Mouse (Mus musculus): ENCODE measurements around the gene Cfc1. TPM values are rescaled to one million over a fixed set of nuclear protein-coding genes. Genes with fewer than 3 reads are reported as not detected.
"Not testable (repeated sequence)": the region's sequence is repeated elsewhere in the genome, so short reads cannot be mapped to it uniquely, and the experiment has no call there.

The Cfc1 gene
- polyA plus RNA-seq (2015; fragmentation: Nextera tagmentation; extraction: Ambion mirVana): 0.29 and 0.52 TPM in 2 replicates

- not testable (repeated sequence) for H3K36me3 ChIP-seq; ATAC-seq (ENCODE audit: low FRiP score); H3K27ac ChIP-seq (replicated peaks); H3K9ac ChIP-seq (replicated peaks); H3K9me3 ChIP-seq (replicated peaks)
- peak within 1 kb of the TSS; percentile 32 for H3K4me3 ChIP-seq (replicated peaks)
- H3K4me1 ChIP-seq: peaks cover 20% of the 10 kb centered on the region
- 39% methylated on average over 7 of the region's 7 CpGs for WGBS
- H3K4me2 ChIP-seq: peak within 1 kb of the TSS; percentile 64
- H3K27me3 ChIP-seq (replicated peaks): peaks cover 40% of the 10 kb centered on the region
These were observed at the start of gene Cfc1 for GRCm38 (mm10) chr1:34535043-34535698. Gene Cfc1, plus strand, starts transcription at chr1:34535648.

GRCm38 (mm10) chr1:34487383-34487782, 48.1 kb upstream of the Cfc1 start:
- Histone ChIP-seq H3K36me3 (no peaks in the 10 kb centered on the region), H3K4me1 (peaks cover 8% of the 10 kb centered on the region), H3K27ac (replicated peaks) (no peak overlapping the region), H3K4me2 (no peak overlapping the region), H3K27me3 (replicated peaks) (no peaks in the 10 kb centered on the region), H3K9ac (replicated peaks) (no peak overlapping the region), H3K4me3 (replicated peaks) (no peak overlapping the region), H3K9me3 (replicated peaks) (0 out of 2 replicates have a peak, but pooled peaks cover 4% of the 10 kb centered on the region)
- 93% methylated on average over 3 of the region's 3 CpGs for WGBS
- ATAC-seq (ENCODE audit: low FRiP score): no peak

DNA sequence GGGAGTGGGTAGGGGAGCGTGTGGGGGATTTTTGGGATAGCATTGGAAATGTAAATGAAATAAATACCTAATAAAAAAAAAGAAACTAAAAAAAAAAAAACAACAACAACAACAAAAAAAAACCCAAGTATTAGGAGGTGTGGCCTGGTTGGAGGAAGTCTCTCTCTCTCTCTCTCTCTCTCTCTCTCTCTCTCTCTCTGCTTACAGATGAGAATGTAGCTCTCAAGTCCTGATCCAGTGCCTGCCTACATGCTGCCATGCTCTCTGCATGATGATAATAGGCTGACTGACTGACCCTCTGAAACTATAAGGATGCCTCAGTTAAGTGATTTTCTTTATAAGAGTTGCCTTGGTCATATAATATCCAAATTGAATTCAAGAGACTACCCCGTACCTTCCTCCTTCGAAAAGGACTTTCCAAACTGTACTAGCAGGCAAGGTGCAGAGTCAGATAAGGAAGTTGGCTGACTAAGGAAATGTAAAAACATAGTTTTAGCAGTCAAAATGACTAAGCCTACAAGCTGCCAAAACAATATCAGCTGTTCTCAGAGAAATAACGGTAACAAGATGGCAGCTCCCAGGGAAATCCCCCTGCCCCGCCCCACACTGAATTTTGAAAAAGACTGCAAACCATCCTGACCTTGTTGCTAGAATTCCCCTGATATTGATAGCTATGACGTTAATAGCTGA, 45.5 kb upstream of the Cfc1 start:
- Histone ChIP-seq H3K4me3 (replicated peaks) (no peak overlapping the region), H3K27me3 (replicated peaks) (no peaks in the 10 kb centered on the region), H3K4me1 (peaks cover 8% of the 10 kb centered on the region), H3K27ac (replicated peaks) (no peak overlapping the region), H3K9me3 (replicated peaks) (0 out of 2 replicates have a peak, but pooled peaks cover 4% of the 10 kb centered on the region), H3K36me3 (no peaks in the 10 kb centered on the region), H3K9ac (replicated peaks) (no peak overlapping the region), H3K4me2 (no peak overlapping the region)
- no peak for ATAC-seq (ENCODE audit: low FRiP score)
- WGBS: 94% methylated on average over 6 of the region's 6 CpGs

GRCm38 (mm10) chr1:34491480-34491879, 44.0 kb upstream of the Cfc1 start:
- no peaks in the 10 kb centered on the region for H3K27me3 ChIP-seq (replicated peaks)
- no peak overlapping the region for H3K9ac ChIP-seq (replicated peaks)
- 0 out of 2 replicates have a peak, but pooled peaks cover 4% of the 10 kb centered on the region for H3K9me3 ChIP-seq (replicated peaks)
- no peak overlapping the region for H3K4me2 ChIP-seq
- H3K27ac ChIP-seq (replicated peaks): no peak overlapping the region
- WGBS: 88% methylated on average over 4 of the region's 4 CpGs
- ATAC-seq (ENCODE audit: low FRiP score): no peak
- no peaks in the 10 kb centered on the region for H3K36me3 ChIP-seq
- H3K4me1 ChIP-seq: no peaks in the 10 kb centered on the region
- no peak overlapping the region for H3K4me3 ChIP-seq (replicated peaks)

- Histone ChIP-seq H3K4me1 (no peaks in the 10 kb centered on the region), H3K9me3 (replicated peaks) (no peaks in the 10 kb centered on the region), H3K27ac (replicated peaks) (no peak overlapping the region), H3K9ac (replicated peaks) (no peak overlapping the region), H3K36me3 (no peaks in the 10 kb centered on the region), H3K4me3 (replicated peaks) (no peak overlapping the region), H3K27me3 (replicated peaks) (no peaks in the 10 kb centered on the region), H3K4me2 (no peak overlapping the region)
- 20% methylated on average over 3 of the region's 3 CpGs for WGBS
- ATAC-seq (ENCODE audit: low FRiP score): no peak
These were observed 32.5 kb upstream of the Cfc1 start for GRCm38 (mm10) chr1:34502991-34503390.

DNA sequence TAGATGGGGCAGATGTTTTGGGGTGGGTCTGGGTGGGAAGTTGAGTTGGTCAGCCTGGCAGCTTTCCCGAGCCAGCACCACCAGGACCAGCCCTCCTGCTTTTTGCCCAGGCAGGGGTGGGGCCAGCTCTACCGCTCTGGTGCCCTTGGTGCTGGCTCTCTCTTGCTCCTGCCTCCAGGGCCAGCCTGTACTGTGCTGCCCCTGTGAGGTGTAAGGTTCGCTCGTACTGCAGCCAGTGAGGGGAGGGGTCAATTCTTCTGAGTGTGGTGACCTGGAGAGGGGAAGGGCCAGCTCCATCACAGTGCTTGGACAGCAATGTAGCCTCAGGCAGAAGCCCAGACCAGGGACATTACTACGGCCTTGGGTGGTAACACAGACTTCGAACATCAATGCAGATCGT, 30.1 kb upstream of the Cfc1 start:
- ATAC-seq (ENCODE audit: low FRiP score): no peak
- 69% methylated on average over 7 of the region's 7 CpGs for WGBS
- H3K9me3 ChIP-seq (replicated peaks): no peaks in the 10 kb centered on the region

GRCm38 (mm10) chr1:34505970-34506551, 29.4 kb upstream of the Cfc1 start:
- Histone ChIP-seq H3K27ac (replicated peaks) (no peak overlapping the region), H3K36me3 (no peaks in the 10 kb centered on the region), H3K4me2 (no peak overlapping the region), H3K9me3 (replicated peaks) (no peaks in the 10 kb centered on the region), H3K4me3 (replicated peaks) (no peak overlapping the region), H3K4me1 (0 out of 2 replicates have a peak, but pooled peaks cover 3% of the 10 kb centered on the region), H3K27me3 (replicated peaks) (no peaks in the 10 kb centered on the region), H3K9ac (replicated peaks) (no peak overlapping the region)
- no peak for ATAC-seq (ENCODE audit: low FRiP score)
- 83% methylated on average over 4 of the region's 4 CpGs for WGBS

More for the DNA sequence above, 30.1 kb upstream of the Cfc1 start:
- no peaks in the 10 kb centered on the region for H3K27me3 ChIP-seq (replicated peaks)
- no peak overlapping the region for H3K4me3 ChIP-seq (replicated peaks)
- H3K9ac ChIP-seq (replicated peaks): no peak overlapping the region
- H3K4me2 ChIP-seq: no peak overlapping the region
- H3K27ac ChIP-seq (replicated peaks): no peak overlapping the region
- H3K36me3 ChIP-seq: no peaks in the 10 kb centered on the region
- no peaks in the 10 kb centered on the region for H3K4me1 ChIP-seq

DNA sequence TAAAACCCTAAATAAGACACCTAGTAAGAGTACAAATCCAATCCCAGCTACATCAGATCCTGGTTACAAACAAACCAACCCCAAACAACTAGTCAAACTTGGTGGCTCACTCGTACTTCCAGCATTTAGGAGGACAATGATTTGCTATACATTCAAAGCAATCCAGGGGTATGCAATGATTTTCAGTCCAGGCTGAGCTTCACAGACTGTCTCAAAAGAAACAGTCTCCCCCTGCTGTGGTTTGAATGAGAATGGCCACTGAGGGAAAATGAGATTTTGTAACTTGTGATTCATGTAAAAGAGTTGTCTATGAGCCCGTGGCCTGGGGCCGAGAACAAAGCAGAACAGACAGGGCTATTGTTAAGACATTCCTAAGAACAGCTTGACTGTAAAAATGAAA, 27.5 kb upstream of the Cfc1 start:
- Histone ChIP-seq H3K9ac (replicated peaks) (no peak overlapping the region), H3K4me3 (replicated peaks) (no peak overlapping the region), H3K4me1 (0 out of 2 replicates have a peak, but pooled peaks cover 3% of the 10 kb centered on the region), H3K4me2 (no peak overlapping the region), H3K9me3 (replicated peaks) (no peaks in the 10 kb centered on the region), H3K27me3 (replicated peaks) (no peaks in the 10 kb centered on the region), H3K27ac (replicated peaks) (no peak overlapping the region), H3K36me3 (no peaks in the 10 kb centered on the region)
- 68% methylated on average over 3 of the region's 3 CpGs for whole genome bisulfite sequencing
- ATAC-seq (ENCODE audit: low FRiP score): no peak

- Histone ChIP-seq H3K4me1 (0 out of 2 replicates have a peak, but pooled peaks cover 3% of the 10 kb centered on the region), H3K9ac (replicated peaks) (no peak overlapping the region), H3K4me3 (replicated peaks) (no peak overlapping the region), H3K4me2 (peak overlapping the region; percentile 34), H3K27ac (replicated peaks) (no peak overlapping the region), H3K36me3 (no peaks in the 10 kb centered on the region), H3K9me3 (replicated peaks) (no peaks in the 10 kb centered on the region), H3K27me3 (replicated peaks) (no peaks in the 10 kb centered on the region)
- 11% methylated on average over 7 of the region's 7 CpGs for WGBS
- ATAC-seq (ENCODE audit: low FRiP score): no peak
These were observed 24.9 kb upstream of the Cfc1 start for GRCm38 (mm10) chr1:34510575-34510981.

DNA sequence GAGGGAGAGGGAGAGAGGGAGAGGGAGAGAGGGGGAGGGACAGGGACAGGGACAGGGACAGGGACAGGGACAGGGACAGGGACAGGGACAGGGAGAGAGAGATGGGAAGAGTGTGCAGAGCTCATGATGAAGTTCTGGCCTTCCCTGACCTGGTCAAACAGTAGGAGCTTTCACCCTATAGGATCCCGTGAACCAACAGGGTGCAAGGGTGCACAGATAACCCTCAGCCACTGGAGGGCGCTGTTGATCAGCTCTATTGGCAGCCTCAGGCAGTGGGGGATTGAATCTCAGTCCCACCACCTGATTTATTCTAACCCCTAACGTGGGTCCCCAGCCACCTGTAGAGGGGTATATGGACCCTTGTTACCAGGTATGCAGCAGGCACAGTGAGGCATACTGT, 24.4 kb upstream of the Cfc1 start:
- no peaks in the 10 kb centered on the region for H3K9me3 ChIP-seq (replicated peaks)
- no peaks in the 10 kb centered on the region for H3K27me3 ChIP-seq (replicated peaks)
- H3K4me2 ChIP-seq: no peak overlapping the region
- H3K27ac ChIP-seq (replicated peaks): no peak overlapping the region
- H3K36me3 ChIP-seq: no peaks in the 10 kb centered on the region
- H3K9ac ChIP-seq (replicated peaks): no peak overlapping the region
- H3K4me1 ChIP-seq: 0 out of 2 replicates have a peak, but pooled peaks cover 3% of the 10 kb centered on the region
- H3K4me3 ChIP-seq (replicated peaks): no peak overlapping the region
- WGBS: 4% methylated on average over 3 of the region's 3 CpGs
- 0 out of 2 replicates have a peak, but pooled peaks have one; percentile 17 for ATAC-seq (ENCODE audit: low FRiP score)

DNA sequence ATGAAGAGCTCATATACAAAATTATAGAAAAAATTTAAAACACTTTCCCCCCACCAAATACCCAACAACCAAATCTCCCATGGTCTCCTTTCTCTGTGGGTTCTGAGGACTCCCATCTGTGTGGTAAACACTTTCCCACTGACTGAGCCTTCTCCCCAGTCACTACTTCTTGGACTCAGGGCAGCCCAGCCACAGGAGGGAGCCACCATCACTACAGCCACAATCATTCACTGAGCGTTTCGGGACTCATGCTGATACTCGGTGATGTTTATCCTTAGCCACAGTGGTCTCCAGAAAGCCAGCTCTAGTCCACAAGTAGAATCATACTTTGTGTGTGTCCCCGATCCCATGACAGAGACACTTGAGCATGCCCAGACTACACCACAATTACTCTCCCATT, 22.4 kb upstream of the Cfc1 start:
- ATAC-seq (ENCODE audit: low FRiP score): no peak
- no peaks in the 10 kb centered on the region for H3K9me3 ChIP-seq (replicated peaks)
- no peak overlapping the region for H3K27ac ChIP-seq (replicated peaks)
- no peak overlapping the region for H3K4me3 ChIP-seq (replicated peaks)
- no peaks in the 10 kb centered on the region for H3K27me3 ChIP-seq (replicated peaks)
- H3K4me1 ChIP-seq: 0 out of 2 replicates have a peak, but pooled peaks cover 3% of the 10 kb centered on the region
- H3K4me2 ChIP-seq: no peak overlapping the region
- no peaks in the 10 kb centered on the region for H3K36me3 ChIP-seq
- H3K9ac ChIP-seq (replicated peaks): no peak overlapping the region
- 84% methylated on average over 4 of the region's 4 CpGs for WGBS

- H3K4me1 ChIP-seq: no peaks in the 10 kb centered on the region
These were observed 18.9 kb upstream of the Cfc1 start for GRCm38 (mm10) chr1:34516595-34516994.

More at GRCm38 (mm10) chr1:34516595-34516994, 18.9 kb upstream of the Cfc1 start:
- WGBS: 46% methylated on average over 5 of the region's 5 CpGs
- ATAC-seq (ENCODE audit: low FRiP score): no peak
- Histone ChIP-seq H3K36me3 (no peaks in the 10 kb centered on the region), H3K9ac (replicated peaks) (no peak overlapping the region), H3K27ac (replicated peaks) (no peak overlapping the region), H3K9me3 (replicated peaks) (no peaks in the 10 kb centered on the region), H3K4me3 (replicated peaks) (no peak overlapping the region), H3K4me2 (no peak overlapping the region), H3K27me3 (replicated peaks) (no peaks in the 10 kb centered on the region)

All from neural tube, embryonic 15.5 days (tissue).